Mouse (Mus musculus) bone marrow, adult 2 months (tissue): ENCODE data around the gene Baz2b.

Experiments used
- CTCF ChIP-seq: fragments of 200-500 bp; IDR thresholded peaks from 2 replicates; pipeline ENCODE4 v1.5.1; 2011; ENCODE audit warnings: low read length, control low read depth; ENCODE audit not compliant: control insufficient read depth, insufficient read depth
- POLR2A ChIP-seq: fragments of 200-500 bp; IDR thresholded peaks from 2 replicates; pipeline ENCODE4 v1.6.1; 2011; ENCODE audit warnings: low read depth, mild to moderate bottlenecking, control low read depth, low read length, borderline replicate concordance; ENCODE audit not compliant: control insufficient read depth

- TF ChIP-seq CTCF (no peak), POLR2A (no peak)
Observed at GRCm38 (mm10) chr2:59958543-59958942, 251.1 kb downstream of the Baz2b start.
